Mouse (Mus musculus): ENCODE results near the gene Sh3d19. TPM values are rescaled to one million over a fixed set of nuclear protein-coding genes. Genes with fewer than 3 reads are reported as not detected.

Sh3d19 gene
- polyA plus RNA-seq, 1 experiment = not detected

DNA sequence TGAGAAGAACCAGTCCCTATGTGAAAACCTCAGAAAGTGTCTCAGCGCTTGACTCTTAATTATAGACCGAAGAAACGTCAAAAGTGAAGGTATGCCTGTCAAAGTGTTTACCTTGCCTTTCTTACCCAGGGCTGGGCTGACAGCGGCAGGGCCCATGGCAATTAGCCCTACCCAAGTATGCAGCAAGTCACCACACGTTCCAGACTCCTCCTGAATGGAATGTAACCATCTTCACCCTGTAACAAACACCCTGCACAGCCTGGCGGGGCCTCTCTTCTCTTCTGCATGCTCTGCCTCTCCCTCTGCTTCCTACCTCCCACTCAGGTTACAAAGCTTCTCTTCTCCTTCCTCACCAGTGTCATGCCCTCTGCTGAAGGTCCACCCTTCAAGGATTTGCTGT, 39.0 kb upstream of the Sh3d19 start:
- Histone ChIP-seq H3K4me1 (ENCODE audit: control insufficient read depth, insufficient read depth, low read length) (no peaks in the 10 kb centered on the region), H3K4me3 (ENCODE audit: insufficient read depth, low read depth, low read length) (no peak overlapping the region), H3K27ac (ENCODE audit: insufficient read depth, low read depth, low read length) (no peak overlapping the region)
- TF ChIP-seq POLR2A (IDR thresholded peaks at IDR 0.05; ENCODE audit: insufficient read depth, low read depth, low read length) (no peak), CTCF (IDR thresholded peaks at IDR 0.05; ENCODE audit: insufficient read depth, low read depth, low read length) (no peak)
- WGBS = 87% methylated on average over 6 of the region's 6 CpGs

DNA sequence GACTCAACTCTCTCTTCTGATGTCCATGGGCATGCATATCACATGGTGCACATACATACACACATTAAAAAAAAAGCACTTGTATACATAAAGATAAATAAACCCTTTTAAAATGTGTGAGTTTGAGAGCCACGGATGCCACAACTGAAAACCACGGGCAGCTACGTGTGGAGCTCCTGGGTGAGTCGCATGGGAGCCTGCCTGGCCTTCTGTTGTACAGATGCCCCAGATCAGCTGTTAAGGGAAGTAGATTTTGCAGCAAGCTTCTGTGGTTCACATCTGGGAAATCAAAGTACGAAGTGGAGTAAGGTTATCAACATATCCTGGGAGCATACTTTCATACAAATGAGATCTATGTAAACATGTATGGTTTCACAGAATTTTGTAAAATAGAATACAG, 37.3 kb upstream of the Sh3d19 start:
- Histone ChIP-seq H3K4me1 (ENCODE audit: control insufficient read depth, insufficient read depth, low read length) (no peaks in the 10 kb centered on the region), H3K27ac (ENCODE audit: insufficient read depth, low read depth, low read length) (no peak overlapping the region), H3K4me3 (ENCODE audit: insufficient read depth, low read depth, low read length) (no peak overlapping the region)
- WGBS = 95% methylated on average over 5 of the region's 5 CpGs
- TF ChIP-seq POLR2A (IDR thresholded peaks at IDR 0.05; ENCODE audit: insufficient read depth, low read depth, low read length) (no peak), CTCF (IDR thresholded peaks at IDR 0.05; ENCODE audit: insufficient read depth, low read depth, low read length) (no peak)

GRCm38 (mm10) chr3:85950914-85951313, 20.0 kb upstream of the Sh3d19 start:
- 95% methylated on average over 4 of the region's 4 CpGs for WGBS
- TF ChIP-seq CTCF (IDR thresholded peaks at IDR 0.05; ENCODE audit: insufficient read depth, low read depth, low read length) (no peak), POLR2A (IDR thresholded peaks at IDR 0.05; ENCODE audit: insufficient read depth, low read depth, low read length) (no peak)
- Histone ChIP-seq H3K4me1 (ENCODE audit: control insufficient read depth, insufficient read depth, low read length) (no peaks in the 10 kb centered on the region), H3K4me3 (ENCODE audit: insufficient read depth, low read depth, low read length) (no peak overlapping the region), H3K27ac (ENCODE audit: insufficient read depth, low read depth, low read length) (no peak overlapping the region)

DNA sequence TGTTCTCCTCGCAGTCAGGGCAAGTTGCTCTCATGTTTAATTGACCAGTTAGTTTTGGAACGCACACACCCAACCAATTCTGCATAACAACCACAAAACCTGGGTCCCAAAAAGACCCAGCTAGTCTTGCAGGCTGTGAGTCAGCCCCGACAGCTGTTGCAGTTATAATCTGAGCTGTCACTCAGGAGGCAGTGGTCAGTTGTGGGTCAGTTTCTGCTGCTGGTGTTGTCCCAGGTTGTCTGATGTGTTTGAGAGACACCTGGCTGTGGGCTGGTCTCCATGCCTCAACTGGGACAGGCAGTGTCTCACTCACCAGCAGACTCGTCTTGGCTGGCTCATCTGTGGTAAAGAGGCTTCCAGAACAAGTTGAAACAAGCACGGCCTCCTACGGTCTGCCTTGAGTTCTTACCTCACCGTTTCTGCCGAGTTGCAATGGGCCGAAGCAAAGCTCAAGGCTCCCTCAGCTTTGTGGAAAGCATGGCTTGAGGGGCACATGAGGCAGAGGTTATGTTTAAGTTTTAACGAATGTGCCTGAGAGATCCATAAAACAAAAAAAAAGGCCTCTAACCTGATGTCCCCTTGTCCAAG, 18.1 kb upstream of the Sh3d19 start:
- no peak for TF ChIP-seq CTCF (IDR thresholded peaks at IDR 0.05; ENCODE audit: insufficient read depth, low read depth, low read length)
- no peak for TF ChIP-seq POLR2A (IDR thresholded peaks at IDR 0.05; ENCODE audit: insufficient read depth, low read depth, low read length)
- H3K4me1 ChIP-seq (ENCODE audit: control insufficient read depth, insufficient read depth, low read length) = no peaks in the 10 kb centered on the region
- WGBS = 90% methylated on average over 10 of the region's 10 CpGs
- no peak overlapping the region for H3K4me3 ChIP-seq (ENCODE audit: insufficient read depth, low read depth, low read length)
- no peak overlapping the region for H3K27ac ChIP-seq (ENCODE audit: insufficient read depth, low read depth, low read length)

DNA sequence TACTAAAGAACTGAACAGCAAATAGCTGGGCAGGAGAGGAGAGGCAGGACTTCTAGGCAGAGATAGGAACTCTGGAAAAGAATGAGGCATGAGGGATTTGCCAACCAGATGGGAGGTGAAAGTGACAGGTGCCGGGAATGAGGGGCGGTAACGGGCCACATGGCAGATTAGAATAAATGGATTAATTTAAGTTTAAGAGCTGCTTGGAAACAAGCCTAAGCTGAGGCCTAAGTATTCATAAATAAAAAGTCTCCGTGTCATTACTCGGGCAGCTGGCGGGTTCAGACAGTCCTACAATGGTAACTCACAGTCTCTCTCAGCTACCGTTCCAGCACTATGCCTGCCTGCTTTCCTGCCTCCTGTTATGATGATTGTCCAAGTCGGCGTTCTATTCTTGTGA, 15.6 kb upstream of the Sh3d19 start:
- WGBS = 71% methylated on average over 9 of the region's 9 CpGs
- H3K4me1 ChIP-seq (ENCODE audit: control insufficient read depth, insufficient read depth, low read length) = no peaks in the 10 kb centered on the region
- TF ChIP-seq CTCF (IDR thresholded peaks at IDR 0.05; ENCODE audit: insufficient read depth, low read depth, low read length) (no peak), POLR2A (IDR thresholded peaks at IDR 0.05; ENCODE audit: insufficient read depth, low read depth, low read length) (no peak)

DNA sequence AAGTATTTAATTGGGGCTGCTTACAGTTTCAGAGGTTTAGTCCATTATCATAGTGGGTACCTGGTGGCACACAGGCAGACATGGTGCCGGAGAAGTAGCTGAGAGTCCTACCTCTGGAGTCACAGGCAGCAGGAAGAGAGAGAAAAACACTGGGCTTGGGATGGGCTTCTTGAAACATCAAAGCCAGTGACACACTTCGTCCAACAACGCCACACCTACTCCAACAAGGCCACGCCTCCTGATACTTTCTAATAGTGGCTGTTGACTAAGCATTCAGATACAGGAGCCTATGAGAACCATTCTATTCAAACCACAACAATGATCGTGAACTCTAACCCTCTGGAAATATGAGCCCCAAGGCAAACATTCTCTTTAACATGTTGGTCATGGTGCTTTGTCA, 15.2 kb upstream of the Sh3d19 start:
- no peak overlapping the region for H3K27ac ChIP-seq (ENCODE audit: insufficient read depth, low read depth, low read length)
- TF ChIP-seq POLR2A (IDR thresholded peaks at IDR 0.05; ENCODE audit: insufficient read depth, low read depth, low read length) (no peak), CTCF (IDR thresholded peaks at IDR 0.05; ENCODE audit: insufficient read depth, low read depth, low read length) (no peak)
- 89% methylated on average over 5 of the region's 5 CpGs for WGBS

More for the DNA sequence above, 15.6 kb upstream of the Sh3d19 start:
- no peak overlapping the region for H3K4me3 ChIP-seq (ENCODE audit: insufficient read depth, low read depth, low read length)
- no peak overlapping the region for H3K27ac ChIP-seq (ENCODE audit: insufficient read depth, low read depth, low read length)

DNA sequence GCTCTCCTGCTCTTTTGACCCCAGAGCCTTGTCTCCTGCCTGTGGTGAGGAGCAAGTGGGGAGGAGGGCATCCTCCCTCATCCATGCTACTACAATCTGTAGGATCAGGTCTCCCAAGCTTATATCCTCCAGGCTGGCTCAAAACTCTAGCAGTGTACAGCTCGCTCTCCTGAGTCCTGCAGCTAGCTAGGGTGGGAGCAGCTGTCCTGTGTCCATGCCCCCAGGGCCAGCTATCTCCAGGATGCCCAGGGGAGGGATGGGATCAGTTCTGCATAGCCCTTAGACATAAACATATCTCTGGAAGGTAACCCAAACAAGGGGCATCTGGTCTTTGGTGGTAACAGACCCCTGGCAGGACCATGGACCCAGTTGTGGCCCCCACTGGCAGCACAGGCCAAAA, 11.2 kb upstream of the Sh3d19 start:
- Histone ChIP-seq H3K4me3 (ENCODE audit: insufficient read depth, low read depth, low read length) (no peak overlapping the region), H3K27ac (ENCODE audit: insufficient read depth, low read depth, low read length) (no peak overlapping the region), H3K4me1 (ENCODE audit: control insufficient read depth, insufficient read depth, low read length) (no peaks in the 10 kb centered on the region)
- TF ChIP-seq CTCF (IDR thresholded peaks at IDR 0.05; ENCODE audit: insufficient read depth, low read depth, low read length) (no peak), POLR2A (IDR thresholded peaks at IDR 0.05; ENCODE audit: insufficient read depth, low read depth, low read length) (no peak)
- 93% methylated on average over 1 of the region's 1 CpGs for WGBS

More for the DNA sequence above, 15.2 kb upstream of the Sh3d19 start:
- Histone ChIP-seq H3K4me1 (ENCODE audit: control insufficient read depth, insufficient read depth, low read length) (no peaks in the 10 kb centered on the region), H3K4me3 (ENCODE audit: insufficient read depth, low read depth, low read length) (no peak overlapping the region)

- no peak for TF ChIP-seq CTCF (IDR thresholded peaks at IDR 0.05; ENCODE audit: insufficient read depth, low read depth, low read length)
- no peak for TF ChIP-seq POLR2A (IDR thresholded peaks at IDR 0.05; ENCODE audit: insufficient read depth, low read depth, low read length)
- H3K4me3 ChIP-seq (ENCODE audit: insufficient read depth, low read depth, low read length) = no peak overlapping the region
- WGBS = 64% methylated on average over 5 of the region's 5 CpGs
- no peaks in the 10 kb centered on the region for H3K4me1 ChIP-seq (ENCODE audit: control insufficient read depth, insufficient read depth, low read length)
- H3K27ac ChIP-seq (ENCODE audit: insufficient read depth, low read depth, low read length) = no peak overlapping the region
Observed at GRCm38 (mm10) chr3:85961134-85961533, 9.8 kb upstream of the Sh3d19 start.

DNA sequence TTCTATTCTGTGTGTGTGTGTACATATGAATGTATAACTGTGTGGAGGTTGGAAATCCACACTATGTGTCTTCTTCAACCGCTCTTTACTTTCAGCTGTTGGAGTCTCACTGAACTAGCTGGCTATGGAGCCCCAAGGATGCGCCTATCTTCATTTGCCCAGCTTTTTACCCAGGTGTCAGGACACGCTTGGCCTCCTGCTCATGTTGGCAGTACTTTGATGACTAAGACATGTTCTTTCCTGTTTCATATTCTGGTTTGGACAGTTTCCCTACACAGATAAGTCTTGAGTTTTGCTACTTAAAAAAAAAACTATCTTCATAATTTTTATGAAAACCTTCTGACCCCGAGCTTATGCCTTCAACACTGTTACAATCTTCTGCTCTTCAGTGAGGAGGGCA, 5.4 kb upstream of the Sh3d19 start:
- H3K4me1 ChIP-seq (ENCODE audit: control insufficient read depth, insufficient read depth, low read length) = no peaks in the 10 kb centered on the region; the same call in 1 of the 2 replicates
- TF ChIP-seq POLR2A (IDR thresholded peaks at IDR 0.05; ENCODE audit: insufficient read depth, low read depth, low read length) = no peak
- TF ChIP-seq CTCF (IDR thresholded peaks at IDR 0.05; ENCODE audit: insufficient read depth, low read depth, low read length) = no peak
- H3K27ac ChIP-seq (ENCODE audit: insufficient read depth, low read depth, low read length) = no peak overlapping the region
- no peak overlapping the region for H3K4me3 ChIP-seq (ENCODE audit: insufficient read depth, low read depth, low read length)
- WGBS = 97% methylated on average over 4 of the region's 4 CpGs

DNA sequence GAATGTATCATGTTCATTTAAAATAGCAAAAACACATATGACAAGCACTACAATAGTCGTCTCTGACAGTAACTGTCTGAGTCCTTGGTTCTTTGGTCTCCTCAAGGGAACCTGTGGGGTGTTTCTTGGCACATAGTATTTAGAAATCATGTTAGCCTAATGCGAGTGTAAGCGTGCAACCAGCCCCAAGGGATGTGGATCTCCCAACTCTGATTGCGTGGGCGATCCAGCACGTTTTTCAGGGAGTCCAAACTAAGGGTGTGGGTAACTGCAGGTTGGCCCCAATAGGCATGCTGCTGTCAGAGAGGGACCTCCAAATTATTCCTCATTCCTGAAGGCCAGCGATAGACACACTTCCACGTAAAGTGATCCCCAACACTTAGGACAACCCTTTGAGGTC, 1.9 kb upstream of the Sh3d19 start:
- Histone ChIP-seq H3K4me3 (ENCODE audit: insufficient read depth, low read depth, low read length) (no peak overlapping the region), H3K27ac (ENCODE audit: insufficient read depth, low read depth, low read length) (no peak overlapping the region), H3K4me1 (ENCODE audit: control insufficient read depth, insufficient read depth, low read length) (peaks cover 8% of the 10 kb centered on the region)
- TF ChIP-seq CTCF (IDR thresholded peaks at IDR 0.05; ENCODE audit: insufficient read depth, low read depth, low read length) = no peak
- no peak for TF ChIP-seq POLR2A (IDR thresholded peaks at IDR 0.05; ENCODE audit: insufficient read depth, low read depth, low read length)
- WGBS = 92% methylated on average over 8 of the region's 8 CpGs
